Comparison of ENCODE assay signal across 8 mouse cellular contexts in the genomic region with DNA sequence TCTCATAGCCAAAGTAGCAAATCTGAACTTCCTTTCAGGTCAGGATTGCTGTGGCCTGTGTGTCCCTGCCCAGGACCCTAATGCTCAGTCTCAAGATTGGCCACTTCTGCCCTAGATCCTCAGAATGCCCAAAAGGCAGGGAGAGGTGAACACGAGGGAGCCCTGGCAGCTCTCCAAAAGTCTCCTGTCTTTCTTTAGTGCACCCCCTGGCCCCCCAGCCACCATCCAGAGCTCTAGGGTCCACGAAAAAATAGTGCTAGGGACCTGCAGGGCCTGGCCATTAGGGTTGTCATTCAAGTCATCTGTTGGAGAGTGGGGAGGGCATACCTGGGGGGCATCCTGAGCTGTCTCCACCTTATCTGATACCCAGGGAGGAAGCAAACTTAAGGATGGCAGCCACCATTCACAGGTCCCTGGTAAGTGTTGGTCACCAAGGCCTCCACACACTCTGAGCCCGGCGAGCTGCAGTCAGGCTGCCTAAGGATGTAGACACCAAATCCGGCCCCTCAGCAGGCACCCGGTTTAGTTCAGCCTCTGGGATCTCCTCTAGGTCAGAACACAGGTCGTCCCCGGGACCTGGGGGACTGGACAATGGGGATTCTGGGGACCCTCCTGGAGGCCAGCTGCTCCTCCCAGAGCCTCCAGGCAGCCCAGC. TPM values are rescaled to one million over a fixed set of nuclear protein-coding genes. Genes with fewer than 3 reads are reported as not detected.
DNase-seq lines count a peak whose midpoint lies in the region; ATAC-seq and TF ChIP-seq lines count a peak whose summit lies in the region.

No protein-coding gene starts in this region.

- no peak for DNase-seq in liver, adult 2 months (ENCODE audit: extremely low read depth, low read depth, low spot score)
- DNase-seq in liver: no peak
- no peak for DNase-seq in forebrain, embryonic 10.5 days (ENCODE audit: extremely low spot score, low spot score)
- DNase-seq in limb, embryonic 11.5 days (ENCODE audit: low spot score): peak; percentile 25
- no peak for DNase-seq in frontal cortex, postnatal 36 days (ENCODE audit: low spot score in 2 of 2)
- DNase-seq in layer of hippocampus, adult 9-10 months (ENCODE audit: low spot score): no peak
- no peak for DNase-seq in adrenal gland, adult 8-10 months

- 89% methylated on average over 8 of the region's 8 CpGs for WGBS in liver, adult 2 months
- WGBS in forebrain, embryonic 10.5 days: 56% methylated on average over 8 of the region's 8 CpGs
- WGBS in limb, embryonic 11.5 days: 73% methylated on average over 8 of the region's 8 CpGs
- WGBS in neural tube, embryonic 14.5 days: 53% methylated on average over 8 of the region's 8 CpGs

- H3K9ac ChIP-seq in liver, adult 2 months (ENCODE audit: low read depth, low read length): peak overlapping the region; percentile 95
- peak overlapping the region; percentile 85 for H3K9ac ChIP-seq in limb, embryonic 11.5 days (ENCODE audit: low read length)
- peak overlapping the region; percentile 88; the same call in 1 of the 2 replicates for H3K9ac ChIP-seq in neural tube, embryonic 14.5 days (replicated peaks; ENCODE audit: low read depth, low read length)

- no peak overlapping the region; the same call in 1 of the 2 replicates for H3K27ac ChIP-seq in liver, adult 2 months (replicated peaks; ENCODE audit: insufficient read depth, low read depth, low read length)
- H3K27ac ChIP-seq in forebrain, embryonic 10.5 days: peak overlapping the region; percentile 97
- H3K27ac ChIP-seq in limb, embryonic 11.5 days (replicated peaks; ENCODE audit: low read depth, low read length): no peak overlapping the region
- H3K27ac ChIP-seq in neural tube, embryonic 14.5 days (ENCODE audit: low read depth, low read length): no peak overlapping the region

- H3K4me1 ChIP-seq in liver, adult 2 months (ENCODE audit: control insufficient read depth, insufficient read depth, low read length): peaks cover 14% of the 10 kb centered on the region
- H3K4me1 ChIP-seq in forebrain, embryonic 10.5 days: peaks cover 54% of the 10 kb centered on the region
- H3K4me1 ChIP-seq in limb, embryonic 11.5 days (ENCODE audit: control insufficient read depth, insufficient read depth, low read length): peaks cover 24% of the 10 kb centered on the region
- H3K4me1 ChIP-seq in neural tube, embryonic 14.5 days (ENCODE audit: control insufficient read depth, insufficient read depth, low read length): peaks cover 19% of the 10 kb centered on the region

- no peak for TF ChIP-seq CTCF in liver, adult 2 months (IDR thresholded peaks at IDR 0.05; ENCODE audit: low read depth, low read length)

- no peaks in the 10 kb centered on the region; the same call in 1 of the 2 replicates for H3K36me3 ChIP-seq in liver, adult 2 months (ENCODE audit: control insufficient read depth, insufficient read depth, low read length)
- H3K36me3 ChIP-seq in forebrain, embryonic 10.5 days (replicated peaks): peaks cover 13% of the 10 kb centered on the region
- H3K36me3 ChIP-seq in limb, embryonic 11.5 days (ENCODE audit: control insufficient read depth, insufficient read depth, low read length): peaks cover 2% of the 10 kb centered on the region; the same call in 1 of the 2 replicates
- peaks cover 4% of the 10 kb centered on the region; the same call in 1 of the 2 replicates for H3K36me3 ChIP-seq in neural tube, embryonic 14.5 days (ENCODE audit: control insufficient read depth, insufficient read depth, low read length)

- ATAC-seq in limb, embryonic 11.5 days (ENCODE audit: insufficient number of reproducible peaks, low FRiP score, low TSS enrichment, low read depth): no peak
- no peak for ATAC-seq in neural tube, embryonic 14.5 days (ENCODE audit: low read depth)

- no peaks in the 10 kb centered on the region for H3K9me3 ChIP-seq in forebrain, embryonic 10.5 days
- no peaks in the 10 kb centered on the region for H3K9me3 ChIP-seq in limb, embryonic 11.5 days (ENCODE audit: control insufficient read depth, low read length)
- no peaks in the 10 kb centered on the region for H3K9me3 ChIP-seq in neural tube, embryonic 14.5 days (ENCODE audit: control insufficient read depth, low read length)

- H3K4me3 ChIP-seq in liver, adult 2 months (ENCODE audit: insufficient read depth, low read depth, low read length): peak overlapping the region; percentile 92; the same call in 1 of the 2 replicates
- peak overlapping the region; percentile 80 for H3K4me3 ChIP-seq in forebrain, embryonic 10.5 days
- H3K4me3 ChIP-seq in limb, embryonic 11.5 days (ENCODE audit: low read depth, low read length): peak overlapping the region; percentile 73
- peak overlapping the region; percentile 84 for H3K4me3 ChIP-seq in neural tube, embryonic 14.5 days (ENCODE audit: low read depth, low read length)

- no peaks in the 10 kb centered on the region for H3K79me2 ChIP-seq in liver, adult 2 months (ENCODE audit: control insufficient read depth, insufficient read depth, low read length)

- peak overlapping the region; percentile 99 for H3K4me2 ChIP-seq in limb, embryonic 11.5 days (ENCODE audit: low read depth, severe bottlenecking)
- H3K4me2 ChIP-seq in neural tube, embryonic 14.5 days (ENCODE audit: low read depth, low read length): peak overlapping the region; percentile 98

- no peak for TF ChIP-seq POLR2A in liver, adult 2 months (IDR thresholded peaks at IDR 0.05; ENCODE audit: extremely low read depth, insufficient read depth, low read length)

- no peaks in the 10 kb centered on the region for H3K27me3 ChIP-seq in liver, adult 2 months (ENCODE audit: control insufficient read depth, insufficient read depth, low read length)
- H3K27me3 ChIP-seq in forebrain, embryonic 10.5 days (ENCODE audit: poor library complexity, severe bottlenecking): peaks cover 19% of the 10 kb centered on the region; the same call in 1 of the 2 replicates
- no peaks in the 10 kb centered on the region for H3K27me3 ChIP-seq in limb, embryonic 11.5 days (ENCODE audit: control insufficient read depth, insufficient read depth, low read length)
- H3K27me3 ChIP-seq in neural tube, embryonic 14.5 days (ENCODE audit: control insufficient read depth, insufficient read depth, low read length): no peaks in the 10 kb centered on the region

RNA-seq across cellular contexts. Expression of a gene that starts 2.1 kb away (rescaled TPM):
- total RNA-seq in liver, adult 2 months (2014; rRNA removed): 64.6 and 97.0 TPM in 2 replicates
- polyA plus RNA-seq in liver, adult 2 months (2012; rRNA removed): 107 and 112 TPM in 2 replicates
- 156 and 177 TPM in 2 replicates for polyA plus RNA-seq in forebrain, embryonic 10.5 days (2016; fragmentation: Nextera tagmentation; extraction: Ambion mirVana)
- polyA plus RNA-seq in limb, embryonic 11.5 days (2014; fragmentation: Nextera tagmentation; extraction: Ambion mirVana): 99.8 and 101 TPM in 2 replicates
- polyA plus RNA-seq in neural tube, embryonic 14.5 days (2014; fragmentation: Nextera tagmentation; extraction: Ambion mirVana): 100 and 101 TPM in 2 replicates
- total RNA-seq in adrenal gland, adult 8-10 months (2022): 100 to 1,000 TPM; 178 to 376 (median 294) TPM

RNA-seq across cellular contexts. Expression of a gene that starts 13.1 kb away (rescaled TPM):
- 50.3 and 54.7 TPM in 2 replicates for total RNA-seq in liver, adult 2 months (2014; rRNA removed)
- polyA plus RNA-seq in liver, adult 2 months (2012; rRNA removed): 25.2 and 32.0 TPM in 2 replicates
- polyA plus RNA-seq in forebrain, embryonic 10.5 days (2016; fragmentation: Nextera tagmentation; extraction: Ambion mirVana): 168 and 176 TPM in 2 replicates
- polyA plus RNA-seq in limb, embryonic 11.5 days (2014; fragmentation: Nextera tagmentation; extraction: Ambion mirVana): 178 and 189 TPM in 2 replicates
- polyA plus RNA-seq in neural tube, embryonic 14.5 days (2014; fragmentation: Nextera tagmentation; extraction: Ambion mirVana): 145 and 150 TPM in 2 replicates
- 100 to 1,000 TPM in 3 of 4 experiments, 10 to 100 TPM in 1; 89.4 to 138 (median 108) TPM for total RNA-seq in adrenal gland, adult 8-10 months (2022)

RNA-seq across cellular contexts. Expression of a gene that starts 45.5 kb away (rescaled TPM):
- total RNA-seq in liver, adult 2 months (2014; rRNA removed): not detected in 2 replicates
- polyA plus RNA-seq in liver, adult 2 months (2012; rRNA removed): not detected in 2 replicates
- polyA plus RNA-seq in forebrain, embryonic 10.5 days (2016; fragmentation: Nextera tagmentation; extraction: Ambion mirVana): 1.1 and 1.6 TPM in 2 replicates
- polyA plus RNA-seq in limb, embryonic 11.5 days (2014; fragmentation: Nextera tagmentation; extraction: Ambion mirVana): 1.1 and 1.5 TPM in 2 replicates
- polyA plus RNA-seq in neural tube, embryonic 14.5 days (2014; fragmentation: Nextera tagmentation; extraction: Ambion mirVana): 0.17 TPM in 1 of 2 replicates, not detected in the other
- 1 to 10 TPM; 1.7 to 8.3 (median 4.8) TPM for total RNA-seq in adrenal gland, adult 8-10 months (2022)

RNA-seq across cellular contexts. Expression of a gene that starts 47.4 kb away (rescaled TPM):
- 5.7 and 7.7 TPM in 2 replicates for total RNA-seq in liver, adult 2 months (2014; rRNA removed)
- 3.9 and 4.9 TPM in 2 replicates for polyA plus RNA-seq in liver, adult 2 months (2012; rRNA removed)
- polyA plus RNA-seq in forebrain, embryonic 10.5 days (2016; fragmentation: Nextera tagmentation; extraction: Ambion mirVana): 1.3 and 1.6 TPM in 2 replicates
- polyA plus RNA-seq in limb, embryonic 11.5 days (2014; fragmentation: Nextera tagmentation; extraction: Ambion mirVana): 1.4 and 2.1 TPM in 2 replicates
- polyA plus RNA-seq in neural tube, embryonic 14.5 days (2014; fragmentation: Nextera tagmentation; extraction: Ambion mirVana): 3.7 and 7.5 TPM in 2 replicates
- 10 to 100 TPM; 42.5 to 75.0 (median 45.4) TPM for total RNA-seq in adrenal gland, adult 8-10 months (2022)
